Mouse (Mus musculus) urinary bladder, postnatal 36 days (tissue): Measurements from ENCODE around the gene Mapk14.
"Not testable (repeated sequence)": the region's sequence is repeated elsewhere in the genome, so short reads cannot be mapped to it uniquely, and the experiment has no call there.

Experiments used
- DNase-seq, 2 experiments: peaks; one replicate each; pipeline ENCODE4 v3.0.0; 2022; ENCODE audit warnings: low spot score in 2 of 2, mixed read lengths in 1 of 2

Gene Mapk14

GRCm38 (mm10) chr17:28739244-28739643 is 48.1 kb downstream of the Mapk14 start:
- DNase-seq, result no peak

DNA sequence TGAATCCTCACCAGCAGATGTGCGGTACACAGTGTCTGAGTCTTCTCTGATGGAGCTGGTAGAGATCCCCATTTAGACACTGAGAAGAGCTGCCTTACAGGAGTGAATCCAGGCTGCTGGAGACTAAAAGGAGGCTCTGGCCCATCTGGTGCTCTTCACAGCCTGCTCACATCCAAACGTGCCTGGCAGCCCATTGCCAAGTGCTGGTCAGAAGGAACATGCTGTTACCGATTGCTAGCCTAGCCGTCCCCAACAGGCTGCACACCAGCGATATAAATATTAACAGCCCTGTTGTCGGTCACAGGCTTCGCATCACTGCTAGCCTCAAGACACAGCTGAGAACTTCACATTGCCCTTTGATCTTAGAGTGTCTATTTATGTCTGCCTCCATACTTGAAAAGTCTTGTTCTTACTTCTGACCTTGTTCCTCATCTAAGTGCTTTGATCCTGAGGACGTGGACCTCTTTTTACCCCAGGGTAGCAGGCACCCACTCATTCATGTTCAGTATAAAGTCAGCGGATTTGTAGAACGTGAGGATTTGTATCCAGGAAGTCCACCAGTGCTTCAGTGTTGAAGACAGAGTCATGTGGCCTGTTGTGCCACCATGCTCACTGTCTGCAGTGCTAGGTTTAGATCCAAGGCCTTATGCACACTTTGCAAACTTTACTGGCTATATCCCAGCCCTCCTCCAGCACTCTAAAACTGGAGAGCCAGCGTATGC is 52.2 kb downstream of the Mapk14 start:
- DNase-seq, result no peak

- no peak for DNase-seq
Measured at GRCm38 (mm10) chr17:28743916-28744315, 52.8 kb downstream of the Mapk14 start.

- DNase-seq, result no peak
Measured at GRCm38 (mm10) chr17:28745773-28746172, 54.6 kb downstream of the Mapk14 start.

DNA sequence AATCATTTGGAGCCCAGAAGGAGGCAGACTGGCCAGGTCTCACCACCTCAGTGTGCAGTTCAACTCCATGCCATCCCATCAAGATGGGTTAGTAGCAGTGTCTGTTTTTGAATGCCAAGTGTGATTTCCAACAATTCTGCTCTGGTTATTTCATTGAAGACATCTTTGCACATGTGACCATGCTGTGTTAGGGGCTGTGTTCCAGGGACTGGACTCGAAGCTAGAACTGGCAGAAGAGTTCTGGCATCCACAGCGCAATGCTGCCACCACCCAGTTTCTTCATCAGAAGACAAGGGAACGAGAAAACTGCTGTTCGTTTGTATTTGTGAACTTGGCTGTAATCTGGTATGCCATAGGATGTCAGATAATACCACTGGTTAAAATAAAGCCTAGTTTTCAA is 56.9 kb downstream of the Mapk14 start:
- DNase-seq, result no peak

DNA sequence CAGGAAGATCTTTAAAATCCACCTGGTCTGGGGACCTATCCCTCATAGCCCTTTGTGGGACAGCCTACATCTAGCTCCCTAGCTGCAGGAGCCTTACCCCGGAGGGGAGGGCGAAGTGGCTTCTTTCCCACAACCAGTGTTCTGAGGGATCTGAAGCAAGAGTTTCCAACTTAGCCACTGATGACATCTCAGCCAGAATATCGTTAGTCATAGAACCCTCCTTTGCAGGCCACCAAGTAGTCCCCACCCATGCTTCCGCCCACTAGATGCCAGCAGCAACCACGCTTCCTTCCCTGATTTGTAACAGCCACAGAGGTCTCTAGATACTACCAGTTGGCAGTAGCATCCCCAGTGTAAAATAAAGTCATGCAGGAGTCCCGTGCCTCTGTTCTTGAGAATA is 59.5 kb downstream of the Mapk14 start:
- DNase-seq, result peak in 1 of 2 experiments; percentile 33

DNA sequence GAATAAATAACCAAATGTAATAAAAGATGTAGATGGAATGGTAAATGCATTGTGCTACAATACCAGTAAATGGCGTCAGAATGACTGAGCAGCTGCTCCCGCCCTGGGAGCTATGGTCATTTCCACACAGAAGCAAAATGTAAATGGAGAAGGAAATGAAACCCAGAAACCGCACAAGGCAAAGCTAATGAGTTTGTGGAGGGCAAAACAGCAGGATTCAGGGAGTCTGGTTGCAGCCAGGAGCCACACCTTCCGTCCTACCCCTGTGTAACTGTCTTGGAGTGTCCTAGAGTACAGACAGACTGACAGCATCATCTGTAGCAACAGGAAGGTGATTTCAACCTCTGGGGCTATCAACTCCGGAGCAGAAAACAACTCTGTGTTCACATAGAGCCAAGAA is 65.3 kb downstream of the Mapk14 start:
- DNase-seq, result no peak

DNA sequence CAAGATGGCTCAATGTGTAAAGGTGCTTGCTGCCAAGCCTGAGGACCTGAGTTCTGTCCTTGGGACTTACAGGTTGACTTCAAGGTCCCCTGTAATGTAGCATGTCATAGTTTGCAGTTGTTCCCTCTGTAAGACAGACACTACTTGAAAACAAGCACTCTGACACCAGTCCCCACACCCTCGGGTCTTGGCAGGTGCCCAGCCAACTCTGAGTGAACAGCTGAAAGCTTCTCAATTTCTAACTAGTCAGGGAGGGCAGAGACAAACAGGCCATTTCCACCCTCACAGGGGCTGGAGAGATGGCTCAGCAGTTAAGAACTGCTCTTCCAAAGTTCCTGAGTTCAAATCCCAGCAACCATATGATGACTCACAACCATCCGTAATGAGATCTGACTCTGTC is 66.3 kb downstream of the Mapk14 start:
- no peak for DNase-seq

DNA sequence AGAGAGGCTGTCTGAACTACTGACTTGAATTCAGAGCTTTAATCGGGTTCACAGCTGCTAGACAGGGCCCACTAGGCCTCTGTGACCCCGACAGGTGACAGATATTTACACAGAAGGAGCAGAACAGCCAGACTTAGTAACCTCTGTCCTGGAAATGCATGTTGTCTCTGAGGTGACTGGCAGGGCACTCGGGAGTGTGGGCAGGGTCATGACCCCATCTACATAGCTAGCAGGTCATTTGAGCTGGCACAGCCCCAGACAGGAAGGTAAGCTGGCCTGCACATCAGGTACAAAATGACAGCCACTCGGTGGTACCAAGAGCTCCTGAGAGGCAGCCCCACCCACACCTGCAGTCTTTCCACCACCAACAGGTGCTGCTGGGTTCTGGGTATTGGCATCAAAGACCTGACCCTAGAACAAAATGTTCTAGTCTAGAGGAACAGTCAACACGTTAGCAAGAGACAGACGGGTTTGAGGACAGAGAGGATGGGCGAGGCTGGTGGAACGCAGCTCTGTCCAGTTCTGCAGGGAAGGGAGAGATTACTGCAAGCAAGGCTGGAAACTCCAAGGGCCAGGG is 69.7 kb downstream of the Mapk14 start:
- DNase-seq, result no peak

GRCm38 (mm10) chr17:28761871-28762270 is 70.7 kb downstream of the Mapk14 start:
- peak; percentile 72 to 79 for DNase-seq

DNA sequence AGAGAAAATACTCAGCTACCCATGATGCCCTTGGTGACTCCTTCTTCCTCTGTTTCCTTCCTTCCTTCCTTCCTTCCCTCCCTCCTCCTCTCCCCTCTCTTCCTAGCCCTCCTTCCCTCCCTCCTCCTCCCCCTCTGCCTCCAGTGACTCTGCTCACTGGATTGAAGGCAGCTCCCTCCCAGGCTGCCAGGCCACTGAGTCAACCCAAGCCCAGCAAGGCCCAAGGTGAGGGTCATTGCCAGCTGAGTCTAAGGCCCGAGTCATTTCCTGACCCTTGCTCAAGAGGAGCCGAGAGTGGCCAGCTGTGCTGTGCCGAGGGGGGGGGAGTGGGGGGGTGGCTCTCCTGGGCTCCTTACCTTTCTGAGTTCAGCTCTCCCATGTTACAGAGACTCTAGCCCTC is 75.1 kb downstream of the Mapk14 start:
- DNase-seq, result no peak

GRCm38 (mm10) chr17:28766781-28767515 is 75.8 kb downstream of the Mapk14 start:
- DNase-seq, result no peak

DNA sequence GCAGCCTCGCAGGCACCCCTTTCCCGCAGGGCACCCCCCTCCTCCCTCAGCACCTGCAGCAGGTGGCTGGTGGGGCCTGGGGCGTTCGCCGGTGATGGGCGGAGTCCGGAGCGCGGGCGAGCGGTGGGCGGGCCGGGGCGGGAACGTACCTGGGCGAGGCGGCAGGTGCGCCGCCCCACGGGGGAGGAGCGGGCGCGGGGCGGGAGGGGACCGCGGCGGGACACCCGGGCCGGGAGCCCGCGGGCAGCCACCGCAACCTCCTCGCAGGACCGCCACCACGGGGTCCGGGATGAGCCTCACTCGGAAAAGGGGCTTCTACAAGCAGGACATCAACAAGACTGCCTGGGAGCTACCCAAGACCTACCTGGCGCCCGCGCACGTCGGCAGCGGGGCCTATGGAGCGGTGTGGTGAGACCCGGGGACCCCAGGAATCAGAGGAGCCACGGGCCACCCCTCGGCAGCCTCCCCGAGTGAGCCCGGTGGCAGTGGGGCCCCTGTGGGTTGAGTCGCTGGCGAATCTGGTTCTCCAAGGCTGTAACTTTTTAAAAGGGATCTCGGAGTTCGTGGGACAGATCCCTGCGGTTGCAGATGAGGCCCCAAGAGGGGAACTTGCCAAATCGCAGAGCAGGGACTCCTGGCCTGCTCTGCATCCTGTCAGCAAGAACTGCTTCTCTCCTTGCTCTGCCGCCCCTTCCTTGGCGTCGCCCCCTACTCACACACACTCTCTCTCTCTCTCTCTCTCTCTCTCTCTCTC is 78.2 kb downstream of the Mapk14 start, which contains the start of gene Mapk13:
Mapk13 (plus strand) TSS at position 177 of the 754 bp plus-strand sequence.
- peak; percentile 19 to 20 for DNase-seq

- peak; percentile 33 for DNase-seq
Measured at GRCm38 (mm10) chr17:28769875-28770421, 78.8 kb downstream of the Mapk14 start.

DNA sequence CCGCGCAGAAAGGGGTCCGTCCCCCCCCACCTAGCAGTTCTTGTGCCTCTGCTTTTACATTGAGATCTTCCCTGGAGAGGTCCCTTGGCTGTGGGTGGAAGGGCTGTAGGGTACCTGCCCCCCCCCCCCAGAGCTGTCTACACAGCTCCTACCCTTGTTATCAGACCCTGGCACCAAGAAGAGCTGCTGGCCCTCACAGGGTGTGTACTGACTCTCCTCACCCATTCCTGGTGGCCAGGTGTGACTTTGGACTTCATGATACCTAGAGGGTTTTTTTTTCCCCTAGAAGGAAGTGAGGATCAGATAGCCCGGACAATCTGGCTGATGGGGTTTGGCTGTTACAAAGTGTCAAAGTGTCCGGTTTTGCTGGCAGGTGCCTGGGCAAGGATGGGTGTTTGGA is 80.2 kb downstream of the Mapk14 start:
- DNase-seq, result no peak

DNA sequence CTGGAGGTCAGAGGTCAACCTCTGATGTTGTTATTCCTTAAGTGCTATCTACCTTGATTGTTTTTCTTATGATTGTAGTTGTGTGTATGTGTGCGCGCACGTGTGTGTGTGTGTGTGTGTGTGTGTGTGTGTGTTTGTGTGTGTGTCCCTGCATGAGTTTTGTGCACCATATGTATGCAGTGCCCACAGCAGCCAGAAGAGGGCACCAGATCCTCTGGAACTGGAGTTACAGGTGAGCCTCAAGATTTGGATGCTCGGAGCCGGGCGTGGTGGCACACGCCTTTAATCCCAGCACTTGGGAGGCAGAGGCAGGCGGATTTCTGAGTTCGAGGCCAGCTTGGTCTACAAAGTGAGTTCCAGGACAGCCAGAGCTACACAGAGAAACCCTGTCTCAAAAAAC is 83.2 kb downstream of the Mapk14 start:
- not testable (repeated sequence) for DNase-seq

DNA sequence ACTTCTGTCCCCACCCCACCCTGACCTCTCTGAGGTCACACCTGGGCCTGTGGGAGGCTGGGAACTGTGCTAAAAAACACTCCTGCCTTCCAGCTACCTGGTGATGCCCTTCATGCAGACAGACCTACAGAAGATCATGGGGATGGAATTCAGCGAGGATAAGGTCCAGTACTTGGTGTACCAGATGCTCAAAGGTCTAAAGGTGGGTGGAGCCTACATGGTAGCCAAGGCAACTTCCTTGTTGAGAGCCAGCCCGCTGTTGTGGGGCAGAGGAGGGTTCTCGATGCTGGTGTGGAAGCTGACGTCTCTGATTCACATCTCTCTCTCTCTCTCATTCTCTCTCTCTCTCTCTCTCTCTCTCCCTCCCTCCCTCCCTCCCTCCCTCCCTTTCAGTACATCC is 84.0 kb downstream of the Mapk14 start:
- DNase-seq, result no peak

DNA sequence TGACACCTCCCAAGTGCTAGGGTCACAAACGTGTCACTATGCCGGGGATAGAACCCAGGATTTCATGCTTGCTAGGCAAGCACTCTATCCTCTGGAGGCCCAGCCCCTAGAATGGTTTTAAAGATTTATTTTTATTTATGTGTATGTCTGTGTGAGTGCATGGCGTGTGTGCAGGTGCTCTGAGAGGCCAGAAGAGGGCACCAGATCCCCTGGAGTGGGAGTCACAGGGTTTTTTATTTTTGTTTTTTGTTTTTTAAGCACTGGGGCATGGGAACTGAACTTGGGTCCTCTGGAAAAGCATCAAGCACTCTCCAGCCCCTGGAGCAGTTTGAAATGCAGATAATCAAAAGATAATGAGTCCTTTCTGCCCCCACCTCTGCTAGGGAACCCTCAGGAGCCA is 85.7 kb downstream of the Mapk14 start:
- no peak for DNase-seq

- peak in 1 of 2 experiments; percentile 63 for DNase-seq
Measured at GRCm38 (mm10) chr17:28777231-28778005, 86.3 kb downstream of the Mapk14 start.

DNA sequence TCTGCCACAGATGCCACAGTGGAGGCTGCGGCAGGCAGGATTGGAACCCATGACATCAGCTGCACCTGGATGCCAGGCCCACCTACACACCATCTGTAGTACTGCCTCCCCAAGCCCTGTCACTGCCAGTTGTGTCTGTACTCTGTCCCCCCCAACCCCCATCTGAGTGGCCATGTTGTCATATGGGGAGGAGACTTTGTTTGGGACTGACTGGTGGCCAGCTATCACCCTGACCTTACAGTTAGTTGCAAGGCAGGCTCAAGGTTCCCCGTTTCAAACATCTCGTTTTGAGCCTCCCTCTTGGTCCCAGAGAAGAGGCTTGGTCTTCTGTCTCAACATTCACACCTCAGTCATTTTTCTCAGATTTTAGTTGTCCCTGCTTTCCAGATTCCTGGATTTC is 88.6 kb downstream of the Mapk14 start:
- no peak for DNase-seq

GRCm38 (mm10) chr17:28780836-28781235 is 89.7 kb downstream of the Mapk14 start:
- DNase-seq, result no peak
